Mouse (Mus musculus) lung, adult 2 months (tissue): Measurements from ENCODE around the gene Syn3.

ENCODE experiments used
- CTCF ChIP-seq: fragments of 200-500 bp; IDR thresholded peaks from 2 replicates; pipeline ENCODE4 v1.5.1; 2011; ENCODE audit warnings: mild to moderate bottlenecking, low read length, control low read depth; ENCODE audit not compliant: insufficient read depth
- POLR2A ChIP-seq: fragments of 200-500 bp; IDR thresholded peaks from 2 replicates; pipeline ENCODE4 v1.6.1; 2011; ENCODE audit warnings: low read depth, mild to moderate bottlenecking, control low read depth, low read length, borderline replicate concordance; ENCODE audit errors: extremely low read depth

- TF ChIP-seq CTCF: peak; percentile 56
- peak; percentile 56; the same call in 1 of the 2 replicates for TF ChIP-seq POLR2A
Measured at GRCm38 (mm10) chr10:86021749-86022473, 476.8 kb downstream of the Syn3 start, which contains the start of gene Fbxo7.
